Mouse (Mus musculus): ENCODE measurements around the gene Nhlrc2. TPM values are rescaled to one million over a fixed set of nuclear protein-coding genes. Genes with fewer than 3 reads are reported as not detected.

Gene Nhlrc2
- total and polyA plus RNA-seq, 3 experiments: 9.9 to 18.3 (median 12.6) TPM

DNA sequence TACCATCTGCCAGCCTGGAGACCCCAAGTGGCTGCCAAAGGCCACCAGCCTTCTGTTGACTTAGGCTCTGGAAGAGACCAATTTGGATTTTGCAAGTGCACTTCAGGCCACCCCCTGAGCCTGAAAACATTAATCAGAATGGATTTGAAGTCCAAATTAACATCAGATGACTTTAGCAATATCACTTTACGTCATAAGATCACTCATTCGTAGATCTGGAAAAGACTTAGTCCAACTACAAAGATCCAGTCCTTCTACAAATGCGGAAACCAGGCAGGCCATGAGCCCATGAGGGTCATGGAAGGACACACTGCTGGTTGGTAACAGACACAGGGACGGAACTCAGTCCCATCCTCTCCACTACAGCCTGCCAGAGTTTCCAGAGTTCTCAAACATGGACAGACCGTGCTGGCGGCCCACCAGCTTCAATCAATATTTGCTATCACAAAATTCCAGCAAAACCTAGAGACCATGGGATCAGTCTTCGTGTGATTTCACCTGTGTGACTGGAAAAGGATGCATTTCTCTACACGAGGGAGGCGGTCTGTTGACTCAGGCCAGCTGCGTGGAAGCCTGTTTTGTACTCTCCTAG lies 79.9 kb downstream of the Nhlrc2 start:
- TF ChIP-seq CHD1 (IDR thresholded peaks at IDR 0.05; ENCODE audit: low read depth, low read length) (no peak), MAZ (IDR thresholded peaks at IDR 0.05; ENCODE audit: low read depth, low read length) (no peak), SIN3A (IDR thresholded peaks at IDR 0.05; ENCODE audit: low read length) (no peak), USF2 (conservative IDR thresholded peaks at IDR 0.05; ENCODE audit: low read depth, low read length) (no peak), POLR2AphosphoS2 (IDR thresholded peaks at IDR 0.05; ENCODE audit: low read depth, low read length) (no peak), ZMIZ1 (IDR thresholded peaks at IDR 0.05; ENCODE audit: low read depth, low read length) (no peak)
- H3K4me2 ChIP-seq (ENCODE audit: insufficient read depth, low read depth, poor library complexity, severe bottlenecking): no peak overlapping the region
- no peak overlapping the region for H3K9ac ChIP-seq (ENCODE audit: insufficient read depth, low read depth)
- peaks cover 3% of the 10 kb centered on the region for H3K9me3 ChIP-seq (replicated peaks; ENCODE audit: low read length)
- no peaks in the 10 kb centered on the region for H3K27me3 ChIP-seq (replicated peaks)
- in situ Hi-C loops (cut with MboI; ENCODE audit: low pct_ligation_motif_present, low pct_unique_long_range_greater_than_20kb, low sequenced_read_pairs): no loop called here
- no peak overlapping the region for H3K4me3 ChIP-seq (replicated peaks in 1 of 3; ENCODE audit: low read depth in 2 of 3, low read length in 2 of 3, poor library complexity in 1 of 3)
- 0 out of 4 replicates have a peak, but pooled peaks cover 0 to 3% of the 10 kb centered on the region in 2 experiments for H3K4me1 ChIP-seq (ENCODE audit: control insufficient read depth in 1 of 2, insufficient read depth in 2 of 2)
- DNase-seq (ENCODE audit: extremely low read depth): no peak
- H3K27ac ChIP-seq (ENCODE audit: insufficient read depth, low read depth): no peak overlapping the region
- no peaks in the 10 kb centered on the region for H3K36me3 ChIP-seq (replicated peaks in 1 of 2; ENCODE audit: control insufficient read depth in 1 of 2, insufficient read depth in 1 of 2, low read length in 1 of 2)
- H3K79me2 ChIP-seq (replicated peaks; ENCODE audit: control insufficient read depth, extremely low read depth, insufficient read depth, poor library complexity, severe bottlenecking): no peaks in the 10 kb centered on the region
- dilution Hi-C loops (cut with MboI; ENCODE audit: extremely low pct_ligation_motif_present, extremely low pct_unique_long_range_greater_than_20kb, low sequenced_read_pairs): no loop called here

DNA sequence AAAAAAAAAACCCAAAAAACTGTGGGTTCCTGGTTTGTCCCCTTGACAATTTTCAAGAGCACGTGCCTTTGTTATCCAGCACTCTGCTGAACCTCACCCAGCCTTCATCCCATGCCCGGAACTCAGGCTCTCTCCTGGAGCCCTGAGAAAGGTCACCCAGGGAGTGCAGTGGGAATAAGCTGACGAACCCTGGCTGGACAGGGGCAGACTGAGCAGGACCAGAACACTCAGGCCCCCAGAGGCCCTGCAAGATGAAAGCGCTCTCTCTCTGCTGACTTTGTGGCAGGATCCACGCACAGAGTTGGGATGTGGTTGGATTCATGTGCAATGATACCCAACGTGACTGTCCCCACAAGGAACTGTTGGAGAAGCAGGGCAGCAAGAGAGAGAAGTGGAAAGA lies 81.6 kb downstream of the Nhlrc2 start:
- in situ Hi-C loops (cut with MboI; ENCODE audit: low pct_ligation_motif_present, low pct_unique_long_range_greater_than_20kb, low sequenced_read_pairs) (no loop called here), dilution Hi-C loops (cut with MboI; ENCODE audit: extremely low pct_ligation_motif_present, extremely low pct_unique_long_range_greater_than_20kb, low sequenced_read_pairs) (no loop called here)
- Histone ChIP-seq H3K27ac (ENCODE audit: insufficient read depth, low read depth) (no peak overlapping the region), H3K4me2 (ENCODE audit: insufficient read depth, low read depth, poor library complexity, severe bottlenecking) (no peak overlapping the region), H3K27me3 (replicated peaks) (peaks cover 2% of the 10 kb centered on the region), H3K79me2 (replicated peaks; ENCODE audit: control insufficient read depth, extremely low read depth, insufficient read depth, poor library complexity, severe bottlenecking) (no peaks in the 10 kb centered on the region), H3K4me3 (replicated peaks in 1 of 3; ENCODE audit: low read depth in 2 of 3, low read length in 2 of 3, poor library complexity in 1 of 3) (no peak overlapping the region), H3K36me3 (replicated peaks in 1 of 2; ENCODE audit: control insufficient read depth in 1 of 2, insufficient read depth in 1 of 2, low read length in 1 of 2) (no peaks in the 10 kb centered on the region), H3K9ac (ENCODE audit: insufficient read depth, low read depth) (no peak overlapping the region), H3K9me3 (replicated peaks; ENCODE audit: low read length) (no peaks in the 10 kb centered on the region), H3K4me1 (ENCODE audit: control insufficient read depth in 1 of 2, insufficient read depth in 2 of 2) (0 out of 4 replicates have a peak, but pooled peaks cover 0 to 3% of the 10 kb centered on the region in 2 experiments)
- DNase-seq (ENCODE audit: extremely low read depth): no peak
- TF ChIP-seq RCOR1 (conservative IDR thresholded peaks at IDR 0.05; ENCODE audit: low read depth, low read length) (no peak), MAFK (IDR thresholded peaks at IDR 0.05; ENCODE audit: insufficient replicate concordance, low read length) (no peak), MAZ (IDR thresholded peaks at IDR 0.05; ENCODE audit: low read depth, low read length) (no peak), MXI1 (IDR thresholded peaks at IDR 0.05; ENCODE audit: low read depth, low read length) (no peak), NRF1 (IDR thresholded peaks at IDR 0.05; ENCODE audit: low read depth, low read length) (no peak), TBP (conservative IDR thresholded peaks at IDR 0.05; ENCODE audit: low read depth, low read length) (no peak), CTCF (conservative IDR thresholded peaks at IDR 0.05 in 1 of 2, IDR thresholded peaks at IDR 0.05 in 1 of 2; ENCODE audit: low read depth in 2 of 2, low read length in 2 of 2) (no peak), ZKSCAN1 (IDR thresholded peaks at IDR 0.05; ENCODE audit: borderline replicate concordance, low read depth, low read length) (no peak), POLR2AphosphoS2 (IDR thresholded peaks at IDR 0.05; ENCODE audit: low read depth, low read length) (no peak), EP300 (IDR thresholded peaks at IDR 0.05; ENCODE audit: low read length) (no peak)
